Mouse (Mus musculus): ENCODE results near the gene Fam173b.
"Not testable (repeated sequence)": the region's sequence is repeated elsewhere in the genome, so short reads cannot be mapped to it uniquely, and the experiment has no call there.

The Fam173b gene

DNA sequence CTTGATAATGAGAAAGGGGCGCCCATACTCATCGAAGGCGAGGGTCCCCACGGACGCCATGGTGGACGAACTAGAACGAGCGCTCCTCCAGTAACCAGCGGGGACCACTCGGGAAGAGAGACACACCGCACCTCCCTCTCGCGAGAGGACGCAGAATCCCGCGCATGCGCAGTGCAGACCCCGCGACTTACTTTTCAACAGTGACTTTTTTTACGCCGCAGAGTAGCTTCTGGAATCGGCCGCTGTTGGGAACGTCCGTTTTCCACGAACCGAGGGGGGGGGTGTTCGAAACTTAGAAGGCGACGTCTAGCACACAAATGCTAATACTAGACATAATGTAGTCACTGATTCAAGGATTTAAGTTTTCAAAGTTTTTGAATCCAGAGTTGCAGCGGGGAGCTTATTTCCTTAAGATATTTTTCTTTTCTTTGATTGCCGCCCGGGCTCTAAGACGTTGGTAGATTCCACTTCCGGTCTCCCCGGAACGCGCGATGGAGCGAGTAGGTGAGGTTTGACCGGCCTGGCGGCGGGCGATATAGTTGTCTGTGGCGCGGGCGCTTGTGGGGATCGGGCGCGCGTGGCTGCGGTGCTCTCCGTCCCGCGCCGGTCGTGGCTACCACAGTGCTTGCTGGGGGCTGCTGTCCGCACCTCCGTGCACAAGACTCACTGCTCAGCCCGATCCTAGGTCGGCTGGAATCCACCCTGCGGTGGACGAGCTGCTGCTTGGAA is at the start of gene Fam173b, which contains the start of gene Cct5:
Gene Fam173b (plus strand): TSS at position 207 of the 729 bp plus-strand sequence.
Gene Cct5 (minus strand): TSS at position 159 of the 729 bp plus-strand sequence.
- peak; percentile 99 for DNase-seq (ENCODE audit: extremely low spot score)

DNA sequence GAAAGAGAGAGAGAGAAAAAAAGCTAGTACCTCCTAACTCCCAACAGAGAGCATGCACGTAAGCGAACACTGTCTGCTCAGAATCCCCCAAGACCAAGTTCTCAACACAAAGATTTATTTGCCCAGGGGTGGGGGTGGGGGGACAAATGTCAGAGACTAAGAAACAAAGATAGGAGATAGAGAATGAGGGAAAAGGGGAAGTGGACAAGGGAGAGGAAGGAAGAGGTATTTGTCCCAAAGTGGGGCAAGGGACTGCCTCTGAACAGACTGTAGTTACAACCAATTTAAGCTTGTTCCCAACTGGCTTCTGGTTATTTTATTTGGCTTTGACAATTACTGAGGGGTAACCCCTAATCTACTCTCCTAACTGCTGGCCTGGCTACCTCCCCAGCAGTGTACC is 46.8 kb upstream of the Fam173b start:
- no peak for DNase-seq (ENCODE audit: extremely low spot score)

DNA sequence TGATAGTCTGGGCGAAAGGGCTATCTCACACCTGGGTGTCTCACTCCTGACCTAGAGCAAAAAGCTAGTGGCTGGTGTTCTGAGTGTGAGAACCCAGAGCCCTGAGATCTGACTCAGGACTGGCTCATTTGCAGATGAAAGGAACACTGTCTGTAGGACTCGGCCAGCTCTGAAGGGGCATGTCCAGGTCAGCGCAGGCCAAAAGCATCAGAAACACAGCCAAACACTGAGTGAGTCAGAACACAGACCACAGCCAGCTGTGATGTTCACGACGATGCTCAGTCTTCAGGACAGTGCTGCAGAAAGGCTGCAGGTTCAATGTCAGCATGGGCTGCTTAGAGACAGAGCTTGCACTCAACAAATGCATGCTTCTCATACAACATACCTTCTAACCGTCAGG is 40.3 kb upstream of the Fam173b start:
- no peak for DNase-seq (ENCODE audit: extremely low spot score)

DNA sequence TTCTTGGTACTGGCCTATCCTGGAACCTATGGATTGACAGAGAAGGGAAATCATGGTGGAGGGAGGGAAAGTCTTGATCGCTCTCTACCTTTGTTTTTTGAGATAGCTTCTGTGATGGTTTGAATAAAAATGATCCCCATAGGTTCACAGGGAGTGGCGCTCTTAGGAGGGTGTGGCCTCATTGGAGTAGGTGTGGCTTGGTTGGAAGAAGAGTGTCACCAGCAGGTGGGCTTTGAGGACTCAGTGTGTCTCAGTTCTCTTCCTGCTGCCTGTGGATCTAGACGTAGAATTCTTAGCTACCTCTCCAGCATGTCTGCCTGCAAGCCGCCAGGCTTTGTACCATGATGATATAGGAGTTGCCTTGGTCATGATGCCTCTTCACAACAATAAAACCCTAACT is 39.7 kb upstream of the Fam173b start:
- DNase-seq (ENCODE audit: extremely low spot score), result no peak

DNA sequence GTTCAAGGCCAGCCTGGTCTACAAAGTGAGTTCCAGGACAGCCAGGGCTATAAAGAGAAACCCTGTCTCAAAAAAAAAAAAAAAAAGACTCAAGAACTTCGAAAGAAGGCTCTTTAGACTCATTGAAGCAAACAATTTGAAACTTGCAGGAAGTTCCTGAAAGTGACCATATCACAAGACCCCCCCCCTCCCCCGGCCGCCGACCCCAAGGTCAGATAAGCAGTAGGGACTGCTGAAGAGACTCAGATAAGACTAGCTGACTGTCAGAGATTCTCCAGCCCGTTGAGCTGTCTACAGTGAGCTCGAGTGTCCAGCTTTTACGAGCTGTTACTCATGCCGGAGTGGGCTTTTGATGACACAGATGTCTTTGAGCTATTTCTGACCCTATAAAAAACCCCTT is 38.8 kb upstream of the Fam173b start:
- no peak for DNase-seq (ENCODE audit: extremely low spot score)

DNA sequence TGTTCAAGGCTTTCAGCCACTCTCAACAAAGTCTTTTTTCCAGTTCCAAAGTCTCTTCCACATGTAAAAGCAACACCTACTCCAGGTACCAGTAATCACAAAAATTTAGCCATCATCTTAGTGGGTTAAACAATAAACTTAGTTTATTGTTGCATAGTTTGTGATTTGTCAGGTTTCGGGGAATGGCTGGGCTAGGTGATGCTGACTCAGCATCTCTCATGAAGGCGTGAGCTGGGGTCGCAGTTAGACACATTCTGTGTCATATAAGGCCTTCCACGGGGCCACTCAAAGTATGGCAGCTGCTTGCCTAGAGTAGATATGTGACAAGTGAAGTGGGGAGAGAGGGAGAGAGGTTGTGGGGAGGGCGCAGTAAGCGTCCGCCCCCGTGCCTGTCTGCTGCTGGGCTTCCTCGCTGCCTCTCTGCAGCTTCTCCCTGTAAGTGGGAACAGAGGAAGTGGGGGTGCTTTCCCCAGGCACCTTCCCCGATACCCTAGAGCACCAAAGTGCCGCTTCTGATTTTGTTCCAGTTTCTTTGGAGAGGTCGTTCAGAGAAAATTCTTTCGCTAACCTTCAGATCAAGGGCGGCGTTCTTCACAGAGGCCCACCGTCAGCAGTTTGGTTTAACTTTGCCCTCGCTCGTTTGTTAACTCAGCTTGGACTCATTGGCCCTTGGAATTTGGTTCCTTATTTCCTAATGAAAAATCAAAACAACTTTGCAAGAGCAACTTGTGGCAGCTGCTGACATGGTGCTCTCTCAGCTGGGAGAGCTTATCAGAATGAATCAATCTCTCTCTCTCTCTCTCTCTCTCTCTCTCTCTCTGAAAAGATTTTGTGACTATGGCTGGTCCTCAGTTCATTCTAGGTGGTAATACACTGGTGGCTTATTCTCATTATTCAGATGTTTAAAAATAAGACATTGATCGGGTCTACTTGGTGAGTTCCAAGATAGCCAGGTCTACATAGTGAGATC is 37.8 kb upstream of the Fam173b start:
- no peak for DNase-seq (ENCODE audit: extremely low spot score)

DNA sequence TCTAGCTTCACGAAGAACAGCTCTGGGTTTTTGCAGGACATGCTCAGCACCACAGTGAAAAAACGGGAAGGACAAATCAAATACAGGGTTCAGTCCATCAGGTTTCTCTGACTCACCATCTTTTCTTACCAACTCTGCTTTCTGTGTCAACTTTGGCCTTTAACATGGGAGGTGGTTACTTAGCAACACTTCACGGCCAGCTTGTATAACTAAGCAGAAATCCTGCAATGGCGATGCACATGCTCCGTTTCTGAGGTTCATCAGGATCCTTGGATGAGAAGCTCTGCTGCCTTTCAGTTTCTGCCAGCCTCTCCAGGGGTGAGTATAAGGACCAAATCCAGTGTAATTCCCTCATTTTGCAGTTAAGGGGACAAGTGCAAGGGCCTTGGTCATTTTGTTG is 36.5 kb upstream of the Fam173b start, which contains the start of gene Cmbl:
Gene Cmbl (plus strand): TSS at position 206 of the 400 bp plus-strand sequence.
- no peak for DNase-seq (ENCODE audit: extremely low spot score)

DNA sequence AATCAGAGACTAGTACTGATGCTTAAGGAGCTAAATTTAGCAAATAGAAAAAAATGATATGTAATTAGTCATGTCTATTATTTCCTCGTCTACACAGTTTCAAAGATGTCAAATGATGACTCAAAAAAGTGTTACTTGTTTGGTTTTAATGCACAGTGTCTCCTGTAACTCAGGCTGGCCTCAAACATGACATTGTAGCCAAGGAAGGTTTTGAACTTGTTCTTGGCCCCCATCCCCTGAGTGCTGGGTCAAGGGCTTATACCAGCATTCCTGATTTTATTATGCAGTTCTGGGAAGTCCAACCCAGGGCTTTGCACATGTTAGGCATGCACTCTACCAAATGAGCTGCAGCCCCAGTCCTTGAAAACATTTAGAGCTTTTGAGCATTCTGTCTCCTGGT is 35.9 kb upstream of the Fam173b start:
- DNase-seq (ENCODE audit: extremely low spot score), result no peak

DNA sequence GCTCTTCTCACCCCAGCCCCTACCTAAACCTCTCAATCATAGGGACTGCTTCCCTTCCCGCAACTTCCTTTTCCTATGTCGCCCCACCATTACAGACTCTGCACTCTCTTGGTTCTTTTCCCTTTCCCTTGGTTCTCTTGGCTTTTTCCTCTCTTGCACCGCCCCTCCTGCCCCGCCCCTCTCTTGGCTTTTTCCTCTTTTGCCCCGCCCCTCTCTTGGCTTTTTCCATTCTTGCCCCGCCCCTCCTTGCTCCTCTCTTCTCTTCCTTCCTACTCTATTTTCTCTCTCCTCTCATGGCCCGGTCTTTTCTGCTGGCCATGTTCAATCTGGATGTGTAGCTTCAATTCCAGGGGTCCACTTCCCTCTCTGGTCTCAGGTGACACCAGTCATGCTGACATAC is 34.2 kb upstream of the Fam173b start:
- DNase-seq (ENCODE audit: extremely low spot score), result no peak

DNA sequence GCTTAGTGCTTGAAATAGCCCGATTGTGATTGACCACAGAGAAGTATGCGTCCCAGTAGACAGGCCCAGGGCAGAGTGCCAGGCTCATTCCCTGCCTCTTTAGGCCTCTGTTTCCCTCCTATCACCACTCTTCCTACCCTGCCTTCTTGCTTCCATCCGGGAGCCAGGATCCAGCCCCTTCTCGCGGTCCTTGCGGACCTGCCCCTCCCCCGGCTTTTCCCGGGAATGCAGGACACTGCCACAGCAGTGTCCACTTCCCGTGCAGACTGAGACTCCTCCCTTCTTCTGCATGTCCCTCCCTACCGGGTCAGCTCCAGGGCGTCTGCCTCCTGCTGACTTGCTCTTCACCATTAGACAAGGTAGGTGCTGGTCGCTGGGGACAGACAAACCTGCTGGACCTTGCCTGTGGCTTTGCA is 33.1 kb upstream of the Fam173b start:
- peak; percentile 63 for DNase-seq (ENCODE audit: extremely low spot score)

DNA sequence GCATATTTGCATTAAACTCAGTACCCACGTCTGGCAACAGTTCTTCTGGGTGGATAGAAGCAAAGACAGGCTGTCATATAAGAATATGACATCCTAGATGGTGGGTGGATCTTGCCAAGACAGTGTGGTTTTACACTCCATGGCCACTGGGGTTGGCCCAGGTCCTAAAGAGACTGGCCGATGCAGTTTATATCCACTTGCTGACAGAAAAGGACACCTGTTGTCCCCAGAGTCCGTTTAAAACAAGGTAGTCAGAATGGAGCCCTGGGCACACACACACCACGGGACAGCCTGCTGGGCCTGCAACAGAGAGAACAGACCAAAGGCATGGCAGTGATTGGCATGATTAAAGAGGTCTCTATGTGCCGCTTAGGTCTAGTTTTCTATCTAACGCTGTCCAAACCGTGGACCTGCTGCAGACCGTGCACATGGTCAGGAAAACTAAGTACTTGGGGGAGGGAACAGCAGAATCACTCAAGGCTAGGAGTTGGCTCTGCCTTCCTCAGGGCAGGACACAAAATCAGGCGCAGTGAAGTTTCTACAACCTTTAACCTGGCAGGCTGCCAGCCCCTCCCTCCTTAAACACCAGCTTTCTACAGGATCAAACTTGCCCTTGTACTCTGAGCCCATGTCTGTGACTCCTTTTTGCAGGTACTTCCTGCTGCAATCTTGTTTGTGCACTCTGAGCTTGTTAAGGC is 32.2 kb upstream of the Fam173b start:
- DNase-seq (ENCODE audit: extremely low spot score), result no peak

DNA sequence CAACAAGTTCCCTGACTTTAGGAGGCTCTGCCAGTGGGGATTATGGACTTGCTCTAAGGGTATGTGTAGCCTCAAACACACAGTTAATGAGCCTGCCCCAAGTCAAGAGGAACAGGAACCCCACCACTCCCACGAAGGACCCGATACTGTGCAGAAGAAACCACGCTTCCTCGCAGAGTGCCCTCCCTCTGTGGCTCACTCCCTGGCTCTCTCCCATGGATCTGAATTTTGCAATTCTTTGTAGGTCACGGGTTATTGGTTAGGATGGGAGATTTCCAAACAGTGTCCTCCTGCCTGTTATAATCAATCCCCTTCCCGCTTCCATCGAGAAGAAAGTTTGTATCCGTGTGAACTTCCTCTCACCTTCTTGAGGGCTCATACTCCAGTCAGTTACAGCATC is 30.7 kb upstream of the Fam173b start:
- no peak for DNase-seq (ENCODE audit: extremely low spot score)

DNA sequence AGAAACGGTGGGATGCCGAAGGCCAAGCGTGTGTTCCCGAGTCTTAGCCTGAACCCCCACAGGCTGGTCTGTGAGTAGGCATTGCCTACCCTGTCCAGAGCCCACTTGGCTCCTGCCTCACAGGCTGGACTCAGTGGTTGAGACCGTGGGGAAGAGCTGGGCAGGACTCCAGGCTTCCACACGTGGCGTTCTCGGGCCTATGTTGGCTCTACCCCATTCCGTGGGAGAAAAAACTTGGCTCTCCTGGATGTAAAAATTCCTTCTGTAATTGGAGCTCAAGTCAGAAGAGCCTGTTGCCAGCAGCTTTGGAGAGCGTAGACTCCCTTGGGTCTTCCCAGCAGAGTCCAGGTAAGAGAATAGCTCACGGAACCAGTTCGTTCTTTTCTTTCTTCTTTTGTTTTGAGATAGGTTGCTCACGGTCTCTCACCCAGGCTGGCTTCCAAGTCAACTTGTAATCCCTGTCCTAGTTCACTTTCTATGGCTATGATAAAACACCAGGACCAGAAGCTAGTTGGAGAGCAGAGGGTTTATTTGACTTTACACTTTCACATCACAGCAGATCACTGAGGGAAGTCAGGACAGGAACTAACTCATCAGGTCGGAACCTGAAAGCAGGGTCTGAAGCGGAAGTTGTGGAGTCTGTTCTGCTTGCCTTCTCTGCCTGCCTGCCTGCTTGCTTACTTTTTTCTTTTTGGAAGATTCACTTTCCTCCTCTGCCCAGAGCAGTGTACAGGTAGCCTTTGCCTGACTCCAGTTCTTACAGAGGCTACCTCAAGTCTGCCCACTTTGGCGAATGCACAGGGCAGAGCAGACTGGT is 29.5 kb upstream of the Fam173b start:
- no peak for DNase-seq (ENCODE audit: extremely low spot score)

DNA sequence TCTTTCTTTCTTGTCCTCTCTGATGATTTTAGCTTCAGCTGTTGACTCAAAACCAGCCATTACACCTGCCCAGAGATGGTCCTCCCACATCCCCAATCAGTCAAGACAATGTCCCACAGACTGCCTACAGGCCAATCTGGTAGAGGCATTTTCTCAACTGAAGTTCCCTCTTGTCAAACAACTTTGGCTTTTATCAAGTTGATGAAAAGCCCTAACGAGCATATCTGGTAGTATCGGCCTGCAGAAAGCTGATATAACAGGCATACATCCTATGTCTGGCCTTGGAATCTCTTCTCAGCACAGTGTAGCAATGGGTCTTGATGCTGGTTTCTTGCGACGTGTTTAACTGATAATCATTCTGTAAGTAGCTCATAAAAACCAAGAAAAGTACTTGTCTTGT is 28.4 kb upstream of the Fam173b start:
- no peak for DNase-seq (ENCODE audit: extremely low spot score)

DNA sequence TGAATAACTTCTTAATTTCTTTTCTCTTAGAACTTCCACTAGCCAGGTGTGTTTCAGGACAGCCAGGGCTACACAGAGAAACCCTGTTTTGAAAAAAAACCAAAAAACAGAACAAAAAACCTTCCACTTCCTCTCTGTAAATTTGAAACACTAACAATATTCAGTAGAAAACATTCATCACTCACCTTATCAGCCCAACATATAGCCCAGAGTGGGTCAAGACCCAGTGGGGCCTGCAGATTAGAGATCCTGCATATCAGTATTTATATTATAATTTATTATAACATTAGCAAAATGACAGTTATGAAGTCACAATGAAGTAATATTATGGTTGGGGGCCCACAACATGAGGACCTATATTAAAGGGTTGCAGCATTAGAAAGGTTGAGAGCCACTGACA is 28.0 kb upstream of the Fam173b start:
- DNase-seq (ENCODE audit: extremely low spot score), result no peak

DNA sequence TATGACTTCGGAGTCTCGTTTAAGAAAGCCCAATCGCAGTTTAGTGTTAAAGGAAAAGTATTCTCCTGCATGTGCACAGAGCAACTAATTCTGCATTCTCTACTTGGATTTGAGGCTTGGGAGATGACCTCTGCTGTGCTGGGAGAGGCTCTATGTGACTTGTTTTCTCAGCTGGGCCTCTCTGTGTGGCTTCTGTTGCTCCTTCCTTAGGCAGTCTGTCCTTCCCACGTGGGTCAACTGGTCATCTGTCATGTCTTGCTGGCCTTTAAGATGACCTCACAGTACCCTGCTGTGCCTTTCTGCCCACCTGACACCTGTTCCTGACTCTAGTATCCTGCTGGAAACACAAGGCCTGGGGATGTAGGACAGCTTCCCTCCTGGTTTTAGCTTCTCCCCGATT is 25.6 kb upstream of the Fam173b start:
- peak; percentile 34 for DNase-seq (ENCODE audit: extremely low spot score)

DNA sequence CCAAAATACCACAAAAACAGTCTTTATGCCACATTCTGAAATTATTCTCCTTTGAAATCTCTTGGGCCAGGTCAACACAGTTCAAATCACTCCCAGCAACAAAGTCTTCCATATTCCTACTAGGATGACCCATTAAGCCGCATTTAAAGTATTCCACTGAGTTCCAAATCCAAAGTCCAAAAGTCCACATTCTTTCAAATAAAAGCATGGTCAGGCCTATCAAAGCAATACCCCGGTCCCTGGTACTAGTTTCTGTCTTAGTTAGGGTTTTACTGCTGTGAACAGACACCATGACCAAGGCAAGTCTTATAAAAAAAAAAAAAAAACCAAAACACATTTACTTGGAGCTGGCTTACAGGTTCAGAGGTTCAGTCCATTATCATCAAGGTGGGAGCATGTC is 20.6 kb upstream of the Fam173b start:
- DNase-seq (ENCODE audit: extremely low spot score), result not testable (repeated sequence)

DNA sequence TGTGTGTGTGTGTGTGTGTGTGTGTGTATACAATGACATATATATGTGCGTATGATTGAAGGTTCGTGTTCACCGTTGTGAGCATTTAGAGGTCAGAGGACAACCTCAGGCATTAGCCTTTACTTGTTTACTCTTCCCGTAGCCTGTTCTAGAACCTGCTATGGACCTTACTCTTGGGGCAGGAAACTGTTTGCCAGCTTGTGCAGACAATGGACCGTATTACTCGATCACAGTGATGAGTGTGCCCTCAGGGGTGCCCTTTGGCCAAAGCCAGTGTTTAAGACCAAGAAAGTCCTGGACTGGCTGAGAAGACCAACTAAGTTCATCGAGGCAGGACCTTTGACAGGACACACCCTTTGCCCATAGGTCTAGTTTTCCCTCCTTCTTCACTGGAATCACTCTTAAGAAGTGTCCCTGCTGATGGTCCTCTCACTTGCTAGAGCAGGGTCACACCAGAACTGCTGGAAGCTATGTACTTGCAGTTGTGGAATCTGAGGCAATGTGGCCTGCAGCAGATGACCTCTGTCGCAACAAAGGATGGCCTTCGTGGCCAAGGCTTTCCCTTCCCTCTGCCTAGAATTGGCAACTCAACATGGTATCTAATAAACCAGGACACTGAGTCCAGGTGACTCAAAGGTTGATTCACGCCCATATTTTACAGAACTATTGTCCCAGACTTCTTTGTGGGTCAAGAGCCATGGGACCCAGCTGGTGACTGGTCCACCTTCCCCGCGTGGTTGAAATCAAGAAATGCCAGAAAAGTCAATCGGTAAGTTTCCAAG is 18.2 kb upstream of the Fam173b start:
- no peak for DNase-seq (ENCODE audit: extremely low spot score)

DNA sequence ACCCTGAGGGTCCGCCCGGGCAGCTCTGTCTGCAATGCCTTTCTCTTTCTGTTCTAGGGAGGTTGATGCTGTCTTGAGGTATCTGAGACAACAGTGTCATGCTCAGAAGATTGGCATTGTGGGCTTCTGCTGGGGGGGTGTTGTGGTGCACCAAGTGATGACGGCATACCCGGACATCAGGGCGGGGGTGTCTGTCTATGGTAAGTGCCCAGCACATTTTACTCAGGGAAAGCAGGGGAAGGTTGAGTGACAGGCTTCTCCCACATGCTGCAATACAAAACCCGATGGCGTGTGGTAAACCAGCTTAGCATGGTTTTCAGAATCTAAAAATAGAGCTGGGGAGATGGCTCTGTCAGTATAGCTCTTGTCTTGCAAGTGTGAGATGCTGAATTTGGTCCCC is 16.4 kb upstream of the Fam173b start:
- DNase-seq (ENCODE audit: extremely low spot score), result no peak

DNA sequence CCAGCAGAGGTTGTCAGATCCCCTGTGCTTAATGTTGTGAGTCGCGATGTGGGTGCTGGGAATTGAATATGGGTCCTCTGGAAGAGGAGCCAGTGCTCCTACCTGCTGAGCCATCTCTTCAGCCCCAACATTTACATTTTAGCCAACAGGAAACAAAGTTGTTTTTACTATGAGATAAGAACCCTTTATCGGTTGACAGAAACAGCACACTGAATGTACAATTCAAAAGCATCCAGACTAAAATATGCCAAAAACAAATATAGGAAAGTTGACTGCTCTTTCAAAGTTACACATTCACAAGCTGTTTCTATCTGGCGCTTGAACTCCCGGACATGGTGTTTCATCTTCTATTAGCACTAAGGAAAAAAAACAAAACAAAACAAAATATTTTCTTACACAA is 15.6 kb upstream of the Fam173b start:
- no peak for DNase-seq (ENCODE audit: extremely low spot score)

DNA sequence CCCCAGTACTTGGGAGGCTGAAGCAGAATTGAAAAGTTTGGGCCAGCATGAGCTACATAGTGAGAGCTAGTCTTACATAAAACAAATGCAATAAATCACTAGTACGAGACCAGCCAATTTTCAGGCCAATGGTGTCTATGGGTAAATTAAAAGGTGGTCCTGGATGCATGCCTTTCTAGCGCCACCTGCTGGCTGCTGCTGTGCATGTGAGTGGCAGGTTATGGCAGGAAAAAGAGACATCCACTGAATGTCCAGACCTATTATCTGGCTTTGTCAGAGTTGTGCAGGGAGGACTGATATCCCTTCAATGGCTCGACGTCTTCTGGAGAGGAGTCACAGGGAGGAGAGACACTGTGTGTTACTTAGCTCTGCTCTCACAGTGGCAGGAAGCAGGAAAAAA is 15.1 kb upstream of the Fam173b start:
- DNase-seq (ENCODE audit: extremely low spot score), result peak; percentile 86

All from embryo, embryonic 9.5 days (tissue).